Mouse (Mus musculus) cerebellum, adult 9-11 months (tissue): ENCODE measurements around the gene Capn13.

Experiments used
- DNase-seq: peaks from one replicate; pipeline ENCODE4 v3.0.0; 2022

Gene Capn13

GRCm38 (mm10) chr17:73400862-73401261 lies at the start of gene Capn13:
Gene Capn13 (minus strand): TSS chr17:73400866.
- DNase-seq: no peak

- no peak for DNase-seq
These were observed 48.4 kb upstream of the Capn13 start for GRCm38 (mm10) chr17:73449104-73449503.

GRCm38 (mm10) chr17:73440798-73441197 lies 40.1 kb upstream of the Capn13 start:
- DNase-seq: no peak

- DNase-seq: no peak
These were observed 31.9 kb upstream of the Capn13 start for GRCm38 (mm10) chr17:73432564-73433006.

GRCm38 (mm10) chr17:73432058-73432457 lies 31.4 kb upstream of the Capn13 start:
- DNase-seq: no peak

- DNase-seq: no peak
These were observed 16.7 kb upstream of the Capn13 start for GRCm38 (mm10) chr17:73417382-73417781.

GRCm38 (mm10) chr17:73416181-73416795 lies 15.6 kb upstream of the Capn13 start:
- DNase-seq: no peak

- no peak for DNase-seq
These were observed 11.2 kb upstream of the Capn13 start for GRCm38 (mm10) chr17:73411817-73412216.

GRCm38 (mm10) chr17:73401272-73401671 lies 606 bp upstream of the Capn13 start:
- DNase-seq: no peak

- no peak for DNase-seq
These were observed 1.5 kb downstream of the Capn13 start for GRCm38 (mm10) chr17:73399136-73399535.

- no peak for DNase-seq
These were observed 7.3 kb downstream of the Capn13 start for GRCm38 (mm10) chr17:73393361-73393760.

- DNase-seq: peak; percentile 19
These were observed 8.9 kb downstream of the Capn13 start for GRCm38 (mm10) chr17:73391771-73392170.

GRCm38 (mm10) chr17:73390191-73391089 lies 10.2 kb downstream of the Capn13 start:
- peak; percentile 2 for DNase-seq

- DNase-seq: no peak
These were observed 11.3 kb downstream of the Capn13 start for GRCm38 (mm10) chr17:73389336-73389735.

- DNase-seq: no peak
These were observed 14.1 kb downstream of the Capn13 start for GRCm38 (mm10) chr17:73386581-73386980.

- DNase-seq: no peak
These were observed 14.7 kb downstream of the Capn13 start for GRCm38 (mm10) chr17:73385940-73386339.

GRCm38 (mm10) chr17:73382327-73383014 lies 18.2 kb downstream of the Capn13 start:
- no peak for DNase-seq

- no peak for DNase-seq
These were observed 19.0 kb downstream of the Capn13 start for GRCm38 (mm10) chr17:73381681-73382080.

- no peak for DNase-seq
These were observed 22.7 kb downstream of the Capn13 start for GRCm38 (mm10) chr17:73377778-73378484.

GRCm38 (mm10) chr17:73367334-73367733 lies 33.3 kb downstream of the Capn13 start:
- no peak for DNase-seq

GRCm38 (mm10) chr17:73361054-73361453 lies 39.6 kb downstream of the Capn13 start:
- no peak for DNase-seq

GRCm38 (mm10) chr17:73343632-73344390 lies 56.9 kb downstream of the Capn13 start:
- no peak for DNase-seq
